Mouse (Mus musculus): Measurements from ENCODE around the gene Jmjd6.

GRCm38 (mm10) chr11:116869223-116869622, 26.0 kb upstream of the Jmjd6 start:
- TF ChIP-seq CTCF (IDR thresholded peaks at IDR 0.05; ENCODE audit: control insufficient read depth, insufficient read depth, insufficient replicate concordance, low read depth, low read length) (no peak), POLR2A (IDR thresholded peaks at IDR 0.05; ENCODE audit: control insufficient read depth, low read depth, low read length) (no peak)

Data from testis, adult 2 months (tissue).